Mouse (Mus musculus) ES-E14 (cell line): Measurements from ENCODE around the gene Dnajc2.

ENCODE experiments used
- CHD2 ChIP-seq: IDR thresholded peaks from 2 replicates; pipeline ENCODE4 v1.6.1; 2014; ENCODE audit warnings: mild to moderate bottlenecking, low read depth, low read length, inconsistent platforms
- HCFC1 ChIP-seq: IDR thresholded peaks from 2 replicates; pipeline ENCODE4 v1.6.1; 2012; ENCODE audit warnings: low read length, inconsistent platforms, borderline replicate concordance; ENCODE audit not compliant: insufficient read depth
- MAFK ChIP-seq: IDR thresholded peaks from 2 replicates; pipeline ENCODE4 v1.6.1; 2014; ENCODE audit warnings: mild to moderate bottlenecking, low read depth, low read length, inconsistent platforms; ENCODE audit not compliant: insufficient read depth
- ZC3H11A ChIP-seq: IDR thresholded peaks from 2 replicates; pipeline ENCODE4 v1.6.1; 2012; ENCODE audit warnings: low read depth, mild to moderate bottlenecking, inconsistent platforms, low read length, borderline replicate concordance
- ZNF384 ChIP-seq: IDR thresholded peaks from 2 replicates; pipeline ENCODE4 v1.6.1; 2012; ENCODE audit warnings: low read depth, low read length, inconsistent platforms

GRCm38 (mm10) chr5:21739881-21740280 lies 45.2 kb downstream of the Dnajc2 start:
- TF ChIP-seq ZC3H11A (no peak), ZNF384 (no peak), MAFK (no peak), CHD2 (no peak), HCFC1 (no peak)
